Mouse (Mus musculus): ENCODE data around the gene Uba3. TPM values are rescaled to one million over a fixed set of nuclear protein-coding genes. Genes with fewer than 3 reads are reported as not detected.
A peak's percentile ranks its signal among the peaks of the same experiment; 100 is the strongest.

The Uba3 gene
- 94.7 and 95.1 TPM in 2 replicates for polyA plus RNA-seq (2016; fragmentation: Nextera tagmentation; extraction: Ambion mirVana)

- peak within 1 kb of the TSS; percentile 90 for H3K9ac ChIP-seq
- H3K36me3 ChIP-seq (replicated peaks): peaks cover 6% of the 10 kb centered on the region; the same call in 1 of the 2 replicates
- WGBS: under 1% methylated on average over 31 of the region's 38 CpGs
- H3K4me1 ChIP-seq: peaks cover 12% of the 10 kb centered on the region
- H3K27ac ChIP-seq: peak within 1 kb of the TSS; percentile 92
- ATAC-seq (ENCODE audit: low FRiP score): peak; percentile 96
- peak within 1 kb of the TSS; percentile 74 for H3K4me3 ChIP-seq (replicated peaks)
- no peaks in the 10 kb centered on the region for H3K27me3 ChIP-seq
- H3K4me2 ChIP-seq: peak within 1 kb of the TSS; percentile 63
- H3K9me3 ChIP-seq: no peaks in the 10 kb centered on the region
Observed at GRCm38 (mm10) chr6:97205439-97205885, at the start of gene Uba3. TSS of gene Uba3 (minus strand) at chr6:97205647.

- Histone ChIP-seq H3K9me3 (no peaks in the 10 kb centered on the region), H3K27ac (no peak within 1 kb of the TSS), H3K4me3 (replicated peaks) (no peak within 1 kb of the TSS), H3K4me1 (no peaks in the 10 kb centered on the region), H3K27me3 (no peaks in the 10 kb centered on the region), H3K36me3 (replicated peaks) (no peaks in the 10 kb centered on the region), H3K4me2 (no peak within 1 kb of the TSS), H3K9ac (no peak within 1 kb of the TSS)
- 32% methylated on average over 9 of the region's 9 CpGs for WGBS
- ATAC-seq (ENCODE audit: low FRiP score): no peak
Observed at GRCm38 (mm10) chr6:97252711-97253221, 47.3 kb upstream of the Uba3 start, which contains the start of gene Lmod3. TSS of gene Lmod3 (minus strand) at chr6:97252759.

DNA sequence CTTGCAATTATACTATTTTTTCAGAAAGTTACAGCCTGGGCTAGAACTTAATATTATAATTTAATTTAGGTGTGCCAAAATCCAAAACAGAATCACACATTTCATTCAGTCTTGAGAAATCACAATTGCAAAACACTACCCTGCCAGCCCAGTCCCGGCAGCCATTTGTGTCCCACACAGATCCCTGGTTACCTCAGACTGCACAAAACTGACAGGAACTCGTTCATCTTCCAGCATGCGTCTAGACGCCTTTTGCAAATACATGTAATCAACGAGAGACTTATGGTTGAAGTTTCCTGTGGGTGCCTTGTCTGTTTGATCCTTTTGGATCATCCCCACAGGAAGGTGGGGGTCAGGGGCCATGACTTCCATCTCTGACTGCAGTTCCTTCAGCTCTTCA is 46.6 kb upstream of the Uba3 start:
- WGBS: 81% methylated on average over 5 of the region's 5 CpGs
- ATAC-seq (ENCODE audit: low FRiP score): no peak
- Histone ChIP-seq H3K27ac (no peak overlapping the region), H3K36me3 (replicated peaks) (no peaks in the 10 kb centered on the region), H3K9me3 (no peaks in the 10 kb centered on the region), H3K4me2 (no peak overlapping the region), H3K4me3 (replicated peaks) (no peak overlapping the region), H3K4me1 (no peaks in the 10 kb centered on the region), H3K9ac (no peak overlapping the region), H3K27me3 (no peaks in the 10 kb centered on the region)

- Histone ChIP-seq H3K27ac (no peak overlapping the region), H3K4me1 (no peaks in the 10 kb centered on the region), H3K27me3 (no peaks in the 10 kb centered on the region), H3K4me2 (no peak overlapping the region), H3K9me3 (no peaks in the 10 kb centered on the region), H3K4me3 (replicated peaks) (no peak overlapping the region), H3K9ac (no peak overlapping the region), H3K36me3 (replicated peaks) (no peaks in the 10 kb centered on the region)
- WGBS: 48% methylated on average over 6 of the region's 6 CpGs
- no peak for ATAC-seq (ENCODE audit: low FRiP score)
Observed at GRCm38 (mm10) chr6:97250966-97251365, 45.5 kb upstream of the Uba3 start.

- Histone ChIP-seq H3K9me3 (no peaks in the 10 kb centered on the region), H3K4me2 (no peak overlapping the region), H3K4me1 (no peaks in the 10 kb centered on the region), H3K4me3 (replicated peaks) (no peak overlapping the region), H3K9ac (no peak overlapping the region), H3K27ac (no peak overlapping the region), H3K36me3 (replicated peaks) (no peaks in the 10 kb centered on the region), H3K27me3 (no peaks in the 10 kb centered on the region)
- no peak for ATAC-seq (ENCODE audit: low FRiP score)
Observed at GRCm38 (mm10) chr6:97245200-97245599, 39.8 kb upstream of the Uba3 start.

GRCm38 (mm10) chr6:97242522-97242921 is 37.1 kb upstream of the Uba3 start:
- H3K4me3 ChIP-seq (replicated peaks): no peak overlapping the region
- 0 out of 2 replicates have a peak, but pooled peaks cover 4% of the 10 kb centered on the region for H3K9me3 ChIP-seq
- H3K9ac ChIP-seq: no peak overlapping the region
- no peaks in the 10 kb centered on the region for H3K36me3 ChIP-seq (replicated peaks)
- 92% methylated on average over 4 of the region's 4 CpGs for WGBS
- no peak overlapping the region for H3K4me2 ChIP-seq
- no peak overlapping the region for H3K27ac ChIP-seq
- no peaks in the 10 kb centered on the region for H3K27me3 ChIP-seq
- no peak for ATAC-seq (ENCODE audit: low FRiP score)
- no peaks in the 10 kb centered on the region for H3K4me1 ChIP-seq

DNA sequence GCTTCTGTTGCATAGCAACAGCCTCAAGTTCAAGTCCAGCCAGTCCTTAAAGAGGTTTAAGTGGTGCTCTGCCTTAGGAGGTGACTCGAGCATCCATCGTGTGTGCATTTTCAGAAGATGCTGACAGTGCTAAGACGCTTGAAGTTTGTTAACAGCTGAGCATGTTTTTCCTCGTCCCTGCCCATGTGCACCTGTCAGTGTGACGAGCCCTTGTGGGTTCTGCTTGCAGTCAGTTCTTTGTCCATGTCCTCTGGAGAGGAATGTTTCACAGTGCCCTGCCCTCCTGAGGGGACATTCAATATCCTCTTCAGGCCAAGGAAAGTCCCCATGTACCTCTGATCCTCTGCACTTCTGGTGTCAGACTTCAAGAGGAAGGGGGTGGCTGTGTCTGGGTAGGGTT is 34.6 kb upstream of the Uba3 start:
- Histone ChIP-seq H3K36me3 (replicated peaks) (no peaks in the 10 kb centered on the region), H3K9ac (no peak overlapping the region), H3K9me3 (0 out of 2 replicates have a peak, but pooled peaks cover 4% of the 10 kb centered on the region), H3K4me2 (no peak overlapping the region), H3K27me3 (no peaks in the 10 kb centered on the region), H3K4me1 (no peaks in the 10 kb centered on the region), H3K27ac (no peak overlapping the region), H3K4me3 (replicated peaks) (no peak overlapping the region)
- 84% methylated on average over 5 of the region's 5 CpGs for WGBS
- no peak for ATAC-seq (ENCODE audit: low FRiP score)

GRCm38 (mm10) chr6:97239360-97239759 is 33.9 kb upstream of the Uba3 start:
- 91% methylated on average over 6 of the region's 6 CpGs for WGBS
- no peak overlapping the region for H3K4me2 ChIP-seq
- no peak overlapping the region for H3K4me3 ChIP-seq (replicated peaks)
- no peaks in the 10 kb centered on the region; the same call in 1 of the 2 replicates for H3K36me3 ChIP-seq (replicated peaks)
- no peaks in the 10 kb centered on the region for H3K27me3 ChIP-seq
- H3K4me1 ChIP-seq: no peaks in the 10 kb centered on the region
- no peak overlapping the region for H3K27ac ChIP-seq
- ATAC-seq (ENCODE audit: low FRiP score): no peak
- H3K9ac ChIP-seq: no peak overlapping the region
- H3K9me3 ChIP-seq: 0 out of 2 replicates have a peak, but pooled peaks cover 4% of the 10 kb centered on the region

DNA sequence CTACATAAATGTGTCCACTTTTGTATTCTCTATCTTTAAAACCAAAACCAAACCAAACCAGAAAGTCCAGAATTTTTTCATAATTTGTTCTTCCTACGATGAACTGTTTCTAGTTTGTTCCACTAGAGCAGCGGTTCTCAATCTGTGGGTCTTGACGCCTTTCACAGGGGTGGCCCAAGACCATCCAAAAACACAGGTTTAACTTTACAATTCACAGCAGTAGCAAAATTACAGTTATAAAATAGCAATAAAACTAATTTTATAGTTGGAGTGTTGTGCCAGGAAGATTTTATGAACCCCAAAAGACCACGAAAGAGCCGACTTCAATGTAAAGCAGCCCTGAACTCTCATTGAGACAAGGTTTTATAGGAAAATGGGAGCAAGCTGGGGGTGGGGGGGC is 30.6 kb upstream of the Uba3 start:
- H3K4me3 ChIP-seq (replicated peaks): no peak overlapping the region
- no peak for ATAC-seq (ENCODE audit: low FRiP score)
- peaks cover 17% of the 10 kb centered on the region for H3K36me3 ChIP-seq (replicated peaks)
- H3K4me1 ChIP-seq: no peaks in the 10 kb centered on the region
- no peaks in the 10 kb centered on the region for H3K27me3 ChIP-seq
- H3K9ac ChIP-seq: no peak overlapping the region
- H3K9me3 ChIP-seq: 0 out of 2 replicates have a peak, but pooled peaks cover 4% of the 10 kb centered on the region
- 96% methylated on average over 5 of the region's 5 CpGs for whole genome bisulfite sequencing
- H3K27ac ChIP-seq: no peak overlapping the region
- no peak overlapping the region for H3K4me2 ChIP-seq

DNA sequence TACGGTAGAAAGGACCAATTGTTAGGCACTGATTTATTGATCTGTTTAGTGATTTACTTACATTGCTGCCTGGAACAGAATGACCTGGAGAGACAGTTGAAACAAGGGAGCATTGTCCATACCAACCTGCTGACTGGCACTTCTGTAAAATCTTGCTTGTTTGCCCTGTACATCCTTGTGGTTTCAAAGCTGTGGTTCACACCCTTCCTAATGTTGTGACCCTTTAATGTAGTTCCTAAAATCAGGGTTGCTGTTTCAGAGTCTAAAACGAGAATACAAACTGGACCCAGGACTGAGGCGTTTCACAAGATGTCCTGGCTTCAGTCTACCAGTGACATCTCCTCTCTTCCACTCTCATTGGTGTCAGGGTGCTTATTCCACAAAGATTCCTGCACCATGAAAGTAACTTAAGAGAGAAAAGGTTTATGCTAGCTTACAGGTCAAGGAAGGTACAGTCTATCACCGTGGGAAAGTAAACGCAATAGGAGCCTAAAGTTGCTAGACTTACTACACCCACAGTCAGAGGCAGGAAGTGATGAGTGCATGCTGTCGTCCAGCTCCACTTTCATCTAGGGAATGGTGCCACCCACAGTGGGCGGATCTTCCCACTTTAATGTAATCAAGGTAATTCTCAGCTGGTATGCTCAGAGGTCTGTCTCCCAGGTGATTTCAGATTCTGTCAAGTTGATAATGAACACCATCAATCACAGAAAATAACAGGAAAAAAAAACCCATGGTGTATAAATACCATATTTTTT is 29.6 kb upstream of the Uba3 start:
- Histone ChIP-seq H3K4me1 (no peaks in the 10 kb centered on the region), H3K9me3 (0 out of 2 replicates have a peak, but pooled peaks cover 4% of the 10 kb centered on the region), H3K9ac (no peak overlapping the region), H3K36me3 (replicated peaks) (peaks cover 26% of the 10 kb centered on the region), H3K4me3 (replicated peaks) (no peak overlapping the region), H3K27ac (no peak overlapping the region), H3K27me3 (no peaks in the 10 kb centered on the region), H3K4me2 (no peak overlapping the region)
- 93% methylated on average over 7 of the region's 7 CpGs for WGBS
- ATAC-seq (ENCODE audit: low FRiP score): no peak

GRCm38 (mm10) chr6:97227067-97227847 is 21.8 kb upstream of the Uba3 start:
- WGBS: 94% methylated on average over 9 of the region's 9 CpGs
- Histone ChIP-seq H3K9ac (no peak overlapping the region), H3K4me1 (peaks cover 9% of the 10 kb centered on the region)

GRCm38 (mm10) chr6:97226083-97226491 is 20.6 kb upstream of the Uba3 start:
- peaks cover 20% of the 10 kb centered on the region for H3K4me1 ChIP-seq
- H3K9me3 ChIP-seq: no peaks in the 10 kb centered on the region

More at GRCm38 (mm10) chr6:97227067-97227847, 21.8 kb upstream of the Uba3 start:
- Histone ChIP-seq H3K27ac (no peak overlapping the region), H3K4me3 (replicated peaks) (no peak overlapping the region), H3K9me3 (no peaks in the 10 kb centered on the region), H3K36me3 (replicated peaks) (peaks cover 24% of the 10 kb centered on the region), H3K27me3 (no peaks in the 10 kb centered on the region), H3K4me2 (no peak overlapping the region)
- no peak for ATAC-seq (ENCODE audit: low FRiP score)

More at GRCm38 (mm10) chr6:97226083-97226491, 20.6 kb upstream of the Uba3 start:
- Histone ChIP-seq H3K27me3 (no peaks in the 10 kb centered on the region), H3K27ac (peak overlapping the region; percentile 53; the same call in 1 of the 2 replicates), H3K4me3 (replicated peaks) (no peak overlapping the region), H3K4me2 (no peak overlapping the region), H3K36me3 (replicated peaks) (peaks cover 14% of the 10 kb centered on the region), H3K9ac (no peak overlapping the region)
- 29% methylated on average over 1 of the region's 1 CpGs for WGBS
- no peak for ATAC-seq (ENCODE audit: low FRiP score)
